Mouse (Mus musculus): Measurements from ENCODE around the gene Metap1d. TPM values are rescaled to one million over a fixed set of nuclear protein-coding genes. Genes with fewer than 3 reads are reported as not detected.

Gene Metap1d
- polyA plus RNA-seq, 1 experiment from 2014 or later = 35.1 TPM

DNA sequence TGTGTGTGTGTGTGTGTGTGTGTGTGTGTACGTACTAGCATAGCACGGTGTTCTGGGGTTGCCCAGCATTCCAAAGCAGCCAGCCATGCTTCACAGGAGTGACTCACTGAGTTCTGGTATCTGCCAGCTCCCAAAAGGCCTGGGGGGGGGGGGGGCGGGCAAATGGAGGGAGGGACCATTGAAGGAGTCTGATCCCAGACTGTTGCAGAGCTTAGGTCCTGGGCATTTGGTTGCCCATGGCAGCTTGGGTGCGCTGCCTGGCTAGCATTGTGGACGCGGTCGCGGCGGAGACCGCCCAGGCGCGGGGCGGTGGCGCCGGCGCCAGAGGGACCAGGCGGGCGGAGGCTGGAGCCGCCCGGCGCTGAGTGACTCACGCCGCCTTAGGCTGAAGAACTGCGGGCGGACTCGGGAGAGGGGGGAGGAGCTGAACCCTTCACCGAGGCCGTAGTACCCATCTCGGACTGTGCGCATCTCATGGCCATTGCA is 89.8 kb downstream of the Metap1d start:
- Histone ChIP-seq H3K9me3 (replicated peaks) (no peaks in the 10 kb centered on the region), H3K4me1 (peaks cover 29% of the 10 kb centered on the region), H3K36me3 (no peaks in the 10 kb centered on the region), H3K4me2 (replicated peaks) (peak overlapping the region; percentile 33), H3K9ac (no peak overlapping the region), H3K27me3 (peaks cover 90% of the 10 kb centered on the region), H3K4me3 (peak overlapping the region; percentile 17), H3K27ac (0 out of 2 replicates have a peak overlapping the region, but pooled peaks have one; percentile 0)
- ATAC-seq (ENCODE audit: low FRiP score) = 0 out of 2 replicates have a peak, but pooled peaks have one; percentile 11
- WGBS = under 1% methylated on average over 30 of the region's 30 CpGs

DNA sequence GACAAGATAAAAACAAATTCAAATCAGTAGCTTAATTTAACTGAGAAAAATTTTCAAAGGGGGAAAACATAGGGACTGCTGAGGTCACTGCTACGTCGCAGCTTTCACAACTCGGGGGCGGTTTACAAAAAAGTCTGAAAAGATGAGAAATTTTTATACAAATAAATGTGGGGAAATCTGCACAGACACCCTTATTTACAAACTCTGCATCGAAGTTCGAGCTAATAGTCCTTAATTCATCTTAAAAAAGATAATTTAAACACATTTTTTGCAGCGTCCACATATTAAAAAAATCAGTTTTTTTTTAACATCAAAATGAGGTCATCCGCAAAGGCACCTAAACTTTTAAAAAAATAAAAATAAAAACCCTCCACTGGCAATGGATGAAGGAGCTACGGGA is 90.5 kb downstream of the Metap1d start:
- WGBS = 2% methylated on average over 9 of the region's 9 CpGs
- Histone ChIP-seq H3K36me3 (no peaks in the 10 kb centered on the region), H3K4me3 (peak overlapping the region; percentile 51), H3K27ac (no peak overlapping the region), H3K9me3 (replicated peaks) (no peaks in the 10 kb centered on the region), H3K9ac (no peak overlapping the region), H3K27me3 (peaks cover 90% of the 10 kb centered on the region), H3K4me2 (replicated peaks) (peak overlapping the region; percentile 98), H3K4me1 (peaks cover 29% of the 10 kb centered on the region)
- no peak for ATAC-seq (ENCODE audit: low FRiP score)

DNA sequence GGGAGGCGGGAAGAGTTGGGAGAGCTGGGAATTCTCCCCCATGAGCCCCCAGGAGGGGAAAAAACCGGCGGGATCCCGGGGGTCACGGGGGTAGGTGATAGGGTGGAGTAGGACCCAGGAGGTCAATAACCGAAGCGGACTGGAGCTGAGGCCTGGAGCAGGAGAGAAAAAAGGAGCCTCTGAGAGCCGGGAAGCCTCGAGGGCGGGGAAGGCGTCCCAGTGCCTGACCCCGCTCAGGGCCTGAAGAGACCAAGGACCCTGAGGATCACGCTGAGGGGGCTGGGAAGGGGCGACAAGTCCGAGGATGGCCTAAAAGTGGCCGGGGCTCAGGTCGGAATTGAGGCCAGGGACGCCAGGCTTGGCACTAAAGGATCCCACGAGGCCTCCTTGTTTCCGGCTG is 90.9 kb downstream of the Metap1d start:
- WGBS = under 1% methylated on average over 20 of the region's 20 CpGs

DNA sequence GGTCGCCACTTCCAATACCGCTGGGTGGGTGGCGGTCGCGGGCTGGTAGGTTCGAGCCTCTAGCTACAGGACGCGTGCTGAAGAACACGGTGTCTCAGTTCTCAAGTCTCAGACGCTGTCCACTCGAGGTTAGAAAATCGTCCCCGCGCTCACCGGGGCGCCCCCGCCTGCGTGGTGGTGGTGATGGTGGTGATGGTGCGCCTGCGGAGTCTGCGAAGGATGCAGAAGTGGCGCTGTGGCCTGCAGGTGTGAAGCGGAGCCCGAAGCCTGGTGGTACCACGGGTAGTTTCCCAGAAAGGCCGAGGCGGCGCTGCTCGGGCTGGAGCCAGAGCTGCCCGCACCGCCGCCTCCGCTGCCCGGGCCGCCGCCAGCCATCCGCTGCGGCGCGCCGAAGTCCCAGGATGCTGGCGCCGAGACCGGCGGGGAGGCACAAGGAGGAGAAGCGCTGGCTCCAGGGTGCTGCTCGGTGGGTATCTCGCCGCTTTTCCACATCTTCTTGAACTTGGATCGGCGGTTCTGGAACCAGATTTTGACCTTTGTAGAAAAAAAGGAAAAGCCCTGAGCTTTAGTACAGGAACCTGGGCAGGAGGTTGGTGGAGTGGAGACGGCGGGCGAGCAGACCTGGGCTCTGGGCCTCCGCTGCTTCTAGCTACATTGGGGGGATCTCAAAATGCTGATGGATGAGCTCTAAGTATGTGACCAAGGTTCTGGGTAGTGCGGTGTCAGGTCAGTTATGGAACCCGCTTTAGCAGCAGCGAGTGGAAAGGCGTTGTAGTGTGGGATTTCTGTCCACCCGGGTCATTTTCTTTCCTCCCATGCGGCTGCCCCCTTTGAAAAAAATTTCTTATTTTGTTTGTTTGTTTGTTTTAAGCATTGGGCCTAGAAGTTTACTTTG is 91.6 kb downstream of the Metap1d start:
- H3K4me1 ChIP-seq = peaks cover 28% of the 10 kb centered on the region
- H3K9ac ChIP-seq = peak overlapping the region; percentile 29
- peak overlapping the region; percentile 51 for H3K4me3 ChIP-seq
- H3K27ac ChIP-seq = no peak overlapping the region
- no peaks in the 10 kb centered on the region for H3K36me3 ChIP-seq
- no peak for ATAC-seq (ENCODE audit: low FRiP score)
- H3K9me3 ChIP-seq (replicated peaks) = no peaks in the 10 kb centered on the region
- peak overlapping the region; percentile 98 for H3K4me2 ChIP-seq (replicated peaks)
- H3K27me3 ChIP-seq = peaks cover 90% of the 10 kb centered on the region
- WGBS = 1% methylated on average over 61 of the region's 61 CpGs

More for the DNA sequence above, 90.9 kb downstream of the Metap1d start:
- no peaks in the 10 kb centered on the region for H3K9me3 ChIP-seq (replicated peaks)
- H3K27me3 ChIP-seq = peaks cover 90% of the 10 kb centered on the region
- peak overlapping the region; percentile 98 for H3K4me2 ChIP-seq (replicated peaks)
- peak overlapping the region; percentile 51 for H3K4me3 ChIP-seq
- ATAC-seq (ENCODE audit: low FRiP score) = no peak
- H3K27ac ChIP-seq = no peak overlapping the region
- no peaks in the 10 kb centered on the region for H3K36me3 ChIP-seq
- peak overlapping the region; percentile 29; the same call in 1 of the 2 replicates for H3K9ac ChIP-seq
- H3K4me1 ChIP-seq = peaks cover 29% of the 10 kb centered on the region

DNA sequence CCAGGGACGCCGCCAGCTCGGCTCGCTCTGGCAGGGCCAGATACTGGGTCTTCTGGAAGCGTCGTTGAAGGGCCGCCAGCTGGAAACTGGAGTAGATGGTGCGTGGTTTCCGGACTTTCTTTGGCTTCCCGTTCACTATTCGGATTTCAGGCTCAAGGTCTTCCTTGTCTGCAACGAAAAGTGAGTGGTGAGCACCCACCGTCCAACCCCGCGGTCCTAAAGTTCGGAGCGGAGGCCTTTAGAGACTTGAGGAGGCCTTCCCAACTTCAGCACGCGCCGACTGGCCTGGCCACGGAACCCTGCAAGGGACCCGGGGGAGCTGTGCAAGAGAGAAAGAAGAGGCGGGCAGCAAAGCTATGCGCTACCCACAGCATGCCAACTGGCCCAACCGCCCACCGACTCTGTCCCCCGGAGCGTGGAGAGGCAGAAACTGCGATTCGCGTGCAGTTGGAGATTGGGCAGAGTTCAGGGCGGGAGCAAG is 92.4 kb downstream of the Metap1d start:
- WGBS = under 1% methylated on average over 32 of the region's 32 CpGs
- peaks cover 25% of the 10 kb centered on the region for H3K4me1 ChIP-seq
- H3K27ac ChIP-seq = no peak overlapping the region
- H3K4me2 ChIP-seq (replicated peaks) = peak overlapping the region; percentile 98
- ATAC-seq (ENCODE audit: low FRiP score) = 0 out of 2 replicates have a peak, but pooled peaks have one; percentile 1
- peaks cover 90% of the 10 kb centered on the region for H3K27me3 ChIP-seq
- no peaks in the 10 kb centered on the region for H3K9me3 ChIP-seq (replicated peaks)
- H3K9ac ChIP-seq = peak overlapping the region; percentile 54; the same call in 1 of the 2 replicates
- peak overlapping the region; percentile 51 for H3K4me3 ChIP-seq
- H3K36me3 ChIP-seq = no peaks in the 10 kb centered on the region

DNA sequence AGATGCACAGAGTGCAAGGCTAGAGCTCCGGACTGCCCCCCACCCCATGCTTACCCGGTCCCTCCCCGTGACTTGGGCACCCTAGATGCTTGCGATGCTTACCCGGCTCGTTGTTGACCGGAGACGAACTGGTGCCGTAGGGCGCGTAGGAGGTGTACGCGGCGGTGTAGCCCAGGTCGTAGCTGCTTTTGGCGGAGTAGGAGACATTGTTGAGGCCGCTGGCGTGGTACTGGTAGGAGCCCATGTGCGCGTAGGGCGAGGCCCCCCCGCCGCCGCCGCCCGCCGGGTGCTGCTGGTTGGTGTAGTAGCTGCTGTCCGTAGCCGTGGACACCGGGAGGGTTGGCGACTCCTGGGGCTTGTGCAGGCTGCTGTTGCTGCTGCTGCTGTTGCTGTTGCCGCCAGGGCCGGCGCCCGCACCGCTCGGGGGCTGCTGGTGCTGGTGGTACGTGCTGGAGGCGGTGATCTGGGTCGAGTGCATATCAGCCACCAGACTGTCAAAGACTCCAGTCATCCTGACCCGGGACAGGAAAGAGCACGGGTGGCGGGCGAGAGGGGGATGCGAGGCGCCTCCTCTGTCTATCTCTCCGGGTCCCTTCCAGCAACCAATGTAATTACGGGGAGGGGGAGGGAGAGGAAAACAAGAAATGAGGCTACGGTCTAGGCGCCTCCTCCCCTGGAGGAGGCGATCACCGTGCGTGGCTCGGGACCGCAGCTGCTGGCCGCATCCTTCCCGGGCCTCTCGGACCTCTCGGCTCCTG is 93.0 kb downstream of the Metap1d start:
- ATAC-seq (ENCODE audit: low FRiP score) = peak; percentile 46
- Histone ChIP-seq H3K9me3 (replicated peaks) (no peaks in the 10 kb centered on the region), H3K27ac (0 out of 2 replicates have a peak overlapping the region, but pooled peaks have one; percentile 9), H3K9ac (peak overlapping the region; percentile 54), H3K36me3 (no peaks in the 10 kb centered on the region), H3K4me1 (peaks cover 21% of the 10 kb centered on the region), H3K4me3 (peak overlapping the region; percentile 51), H3K27me3 (peaks cover 90% of the 10 kb centered on the region), H3K4me2 (replicated peaks) (peak overlapping the region; percentile 98)
- WGBS = under 1% methylated on average over 59 of the region's 59 CpGs

DNA sequence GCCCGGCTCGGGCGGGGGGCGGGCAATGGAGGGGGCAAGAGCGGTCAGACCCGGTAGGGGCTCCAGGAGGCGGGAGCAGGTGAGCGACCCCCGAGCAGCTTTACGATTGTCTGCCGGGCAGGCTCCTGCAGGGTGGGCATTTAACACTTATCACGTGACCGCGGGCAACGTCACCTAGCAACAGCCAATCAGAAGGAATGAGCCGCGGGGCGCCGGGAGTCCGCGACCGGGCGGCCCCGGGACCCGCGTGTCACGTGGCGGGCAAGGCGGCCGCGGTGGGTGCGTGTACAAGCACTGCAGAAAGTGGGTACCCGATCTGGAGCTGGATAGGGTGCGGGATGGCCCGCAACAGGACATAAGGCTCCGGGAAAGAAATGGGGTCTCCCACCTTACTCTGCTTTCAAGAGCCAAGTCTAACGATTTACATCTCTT is 93.6 kb downstream of the Metap1d start, which contains the start of gene Dlx2:
Gene Dlx2 (minus strand): TSS at position 115 of the 432 bp plus-strand sequence.
- peak within 1 kb of the TSS; percentile 51 for H3K4me3 ChIP-seq
- peaks cover 19% of the 10 kb centered on the region for H3K4me1 ChIP-seq
- H3K9me3 ChIP-seq (replicated peaks) = no peaks in the 10 kb centered on the region
- under 1% methylated on average over 37 of the region's 37 CpGs for WGBS
- H3K36me3 ChIP-seq = no peaks in the 10 kb centered on the region
- H3K27me3 ChIP-seq = peaks cover 90% of the 10 kb centered on the region
- peak; percentile 77 for ATAC-seq (ENCODE audit: low FRiP score)
- H3K4me2 ChIP-seq (replicated peaks) = peak within 1 kb of the TSS; percentile 98
- H3K27ac ChIP-seq = 0 out of 2 replicates have a peak within 1 kb of the TSS, but pooled peaks have one; percentile 9
- peak within 1 kb of the TSS; percentile 54 for H3K9ac ChIP-seq

DNA sequence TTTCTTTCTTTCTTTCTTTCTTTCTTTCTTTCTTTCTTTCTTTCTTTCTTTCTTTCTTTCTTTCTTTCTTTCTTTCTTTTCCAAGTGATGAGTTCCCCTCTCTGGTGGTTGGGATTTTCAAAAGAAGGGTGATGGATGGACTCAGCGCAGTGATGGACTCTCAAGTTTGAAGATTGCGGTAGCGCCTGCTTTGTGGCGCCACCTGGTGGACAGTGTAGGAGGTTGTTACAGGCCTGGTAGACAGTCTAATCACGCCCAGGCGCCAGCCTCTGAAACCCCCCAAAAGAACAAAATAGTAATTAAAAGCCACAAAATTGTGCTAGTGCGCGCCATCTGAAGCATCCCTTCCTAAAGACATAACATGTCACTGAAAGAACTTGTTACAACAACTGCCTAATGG is 94.8 kb downstream of the Metap1d start:
- WGBS = 0% methylated on average over 8 of the region's 8 CpGs

DNA sequence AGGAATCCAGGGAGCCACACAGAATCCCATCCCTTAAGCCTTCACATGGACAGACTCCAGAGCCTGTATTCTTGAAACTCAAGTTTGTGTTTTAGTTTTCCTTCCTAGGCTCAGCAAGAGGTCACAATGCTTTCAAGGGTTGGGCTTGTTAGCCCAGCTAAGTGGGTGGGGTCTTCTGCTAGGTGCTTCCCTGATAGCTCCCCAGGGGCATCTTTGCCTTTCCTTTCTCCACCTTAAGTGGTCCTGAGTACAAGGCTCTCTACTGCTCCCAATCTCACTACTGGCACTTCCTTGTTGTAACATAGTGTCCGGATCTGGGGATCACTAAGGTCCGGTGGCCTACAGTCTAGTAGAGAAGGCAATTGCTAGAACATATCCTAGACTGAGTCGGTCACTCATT is 97.3 kb downstream of the Metap1d start:
- H3K27ac ChIP-seq = no peak overlapping the region
- H3K9ac ChIP-seq = no peak overlapping the region
- H3K4me3 ChIP-seq = no peak overlapping the region
- no peaks in the 10 kb centered on the region for H3K9me3 ChIP-seq (replicated peaks)
- H3K36me3 ChIP-seq = no peaks in the 10 kb centered on the region
- peaks cover 82% of the 10 kb centered on the region for H3K27me3 ChIP-seq
- ATAC-seq (ENCODE audit: low FRiP score) = no peak
- WGBS = 22% methylated on average over 3 of the region's 3 CpGs
- peaks cover 20% of the 10 kb centered on the region for H3K4me1 ChIP-seq
- no peak overlapping the region for H3K4me2 ChIP-seq (replicated peaks)

More for the DNA sequence above, 94.8 kb downstream of the Metap1d start:
- Histone ChIP-seq H3K9me3 (replicated peaks) (no peaks in the 10 kb centered on the region), H3K4me1 (peaks cover 22% of the 10 kb centered on the region), H3K9ac (no peak overlapping the region), H3K4me2 (replicated peaks) (no peak overlapping the region), H3K27me3 (peaks cover 90% of the 10 kb centered on the region), H3K27ac (no peak overlapping the region), H3K36me3 (no peaks in the 10 kb centered on the region), H3K4me3 (no peak overlapping the region)
- ATAC-seq (ENCODE audit: low FRiP score) = no peak

DNA sequence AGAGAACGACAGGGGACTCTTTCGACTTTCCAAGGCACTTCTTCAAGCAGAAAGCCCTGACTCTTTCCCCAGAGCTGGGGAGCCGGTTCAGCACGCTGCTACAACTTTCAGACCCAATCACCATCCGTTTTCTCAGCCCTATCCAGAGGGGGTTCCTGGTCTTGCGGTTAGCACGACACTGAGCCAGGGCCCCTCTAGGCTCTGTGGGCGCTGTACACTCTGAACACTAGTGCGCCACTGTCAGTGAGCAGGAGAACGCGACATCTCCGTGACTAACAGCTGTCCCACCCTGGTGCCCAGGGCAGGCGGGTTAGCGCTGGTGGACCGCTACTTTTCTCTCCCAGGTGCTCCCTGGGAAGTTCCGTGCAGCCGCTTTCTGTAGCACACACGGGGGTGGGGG is 98.6 kb downstream of the Metap1d start:
- Histone ChIP-seq H3K4me3 (no peak overlapping the region), H3K4me2 (replicated peaks) (peak overlapping the region; percentile 17; the same call in 1 of the 2 replicates), H3K9ac (no peak overlapping the region), H3K36me3 (no peaks in the 10 kb centered on the region), H3K27ac (no peak overlapping the region), H3K27me3 (peaks cover 68% of the 10 kb centered on the region), H3K9me3 (replicated peaks) (no peaks in the 10 kb centered on the region), H3K4me1 (peaks cover 8% of the 10 kb centered on the region)
- ATAC-seq (ENCODE audit: low FRiP score) = no peak
- WGBS = 2% methylated on average over 18 of the region's 18 CpGs

DNA sequence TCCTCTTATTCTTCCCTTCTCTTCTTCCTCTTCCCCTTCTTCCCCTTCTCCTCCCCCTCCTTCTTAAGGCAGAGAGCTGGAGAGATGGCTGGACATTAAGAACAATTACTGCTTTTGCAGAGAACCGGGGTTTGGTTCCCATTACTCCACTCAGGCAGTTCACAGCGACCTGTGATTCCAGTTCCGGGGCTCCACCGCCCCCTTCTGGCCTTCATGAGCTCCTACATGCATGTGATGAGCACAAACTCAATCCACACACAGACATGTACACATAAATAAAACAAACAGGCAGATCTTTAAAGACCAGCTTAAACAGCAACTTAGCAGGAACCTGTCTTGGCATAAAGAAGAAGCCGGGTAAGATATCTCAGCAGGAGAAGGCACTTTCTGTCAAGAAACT is 103.0 kb downstream of the Metap1d start:
- 62% methylated on average over 5 of the region's 5 CpGs for WGBS
- Histone ChIP-seq H3K9me3 (replicated peaks) (0 out of 2 replicates have a peak, but pooled peaks cover 5% of the 10 kb centered on the region), H3K36me3 (no peaks in the 10 kb centered on the region), H3K27ac (no peak overlapping the region), H3K4me1 (peaks cover 7% of the 10 kb centered on the region), H3K4me2 (replicated peaks) (no peak overlapping the region), H3K9ac (no peak overlapping the region), H3K27me3 (peaks cover 30% of the 10 kb centered on the region), H3K4me3 (no peak overlapping the region)
- ATAC-seq (ENCODE audit: low FRiP score) = no peak

DNA sequence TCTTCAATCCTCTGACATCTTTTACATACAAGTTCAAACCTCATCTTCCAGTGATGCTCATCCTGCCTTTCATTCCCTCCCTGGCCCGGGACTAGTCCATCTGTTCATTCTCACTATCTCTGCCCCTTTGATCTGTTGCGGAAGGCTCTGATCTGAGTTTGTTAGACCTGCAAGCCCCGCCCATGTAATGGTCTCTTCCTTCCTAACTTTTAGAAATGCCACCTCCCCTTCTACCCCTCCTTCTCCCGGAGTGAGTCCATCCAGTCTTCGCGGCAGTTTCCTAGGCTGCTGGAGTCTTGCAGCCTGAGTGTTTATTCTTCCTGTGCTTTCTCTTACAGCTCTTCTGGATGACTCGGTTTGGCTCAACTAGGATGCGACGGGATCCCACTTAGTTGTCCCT is 113.4 kb downstream of the Metap1d start:
- no peaks in the 10 kb centered on the region for H3K4me1 ChIP-seq
- no peaks in the 10 kb centered on the region for H3K9me3 ChIP-seq (replicated peaks)
- H3K9ac ChIP-seq = no peak overlapping the region
- H3K36me3 ChIP-seq = no peaks in the 10 kb centered on the region
- WGBS = 84% methylated on average over 9 of the region's 9 CpGs
- H3K4me2 ChIP-seq (replicated peaks) = no peak overlapping the region
- H3K27ac ChIP-seq = no peak overlapping the region
- H3K27me3 ChIP-seq = no peaks in the 10 kb centered on the region
- no peak for ATAC-seq (ENCODE audit: low FRiP score)
- H3K4me3 ChIP-seq = no peak overlapping the region

Data from hindbrain, embryonic 12.5 days (tissue).